Mouse (Mus musculus) CH12.LX (cell line): ENCODE measurements around the gene Ccdc66. TPM values are rescaled to one million over a fixed set of nuclear protein-coding genes. Genes with fewer than 3 reads are reported as not detected.

Experiments used
- DNase-seq: peaks from one replicate; pipeline ENCODE4 v3.0.0-alpha.2; 2013; ENCODE audit errors: extremely low read depth
- H3K27ac ChIP-seq: 2 replicates; pipeline ENCODE4 v1.5.1; 2012; ENCODE audit warnings: low read depth, mild to moderate bottlenecking, control low read depth, moderate library complexity; ENCODE audit not compliant: insufficient read depth
- H3K27me3 ChIP-seq: replicated peaks from 2 replicates; pipeline ENCODE3; 2012; ENCODE audit warnings: inconsistent platforms
- H3K36me3 ChIP-seq, 2 experiments: replicated peaks in 1 of 2; 2 replicates each; pipeline versions ENCODE3 to v1.6.1; 2012; ENCODE audit warnings: inconsistent platforms in 1 of 2, low read length in 1 of 2, mild to moderate bottlenecking in 1 of 2, mixed read lengths in 1 of 2, moderate library complexity in 1 of 2; ENCODE audit not compliant: control insufficient read depth in 1 of 2, insufficient read depth in 1 of 2
- H3K4me1 ChIP-seq, 2 experiments: 2 replicates each; pipeline ENCODE4 v1.6.1; 2012; ENCODE audit warnings: inconsistent platforms in 1 of 2, moderate library complexity in 1 of 2; ENCODE audit not compliant: insufficient read depth in 2 of 2, control insufficient read depth in 1 of 2
- H3K4me2 ChIP-seq: 2 replicates; pipeline ENCODE4 v1.6.1; 2012; ENCODE audit warnings: low read depth, mild to moderate bottlenecking, control low read depth; ENCODE audit not compliant: poor library complexity, insufficient read depth, severe bottlenecking
- H3K4me3 ChIP-seq, 3 experiments: fragments of 150-350 bp in 1 of 3; sonication (generic) in 1 of 3; replicated peaks in 1 of 3; 2 replicates each; pipeline versions ENCODE3 to v1.5.1; 2011 to 2012; ENCODE audit warnings: low read depth in 2 of 3, low read length in 2 of 3, mild to moderate bottlenecking in 2 of 3, moderate library complexity in 2 of 3, control low read depth in 1 of 3, improper control_type of control experiment in 1 of 3, inconsistent platforms in 1 of 3, mixed read lengths in 1 of 3; ENCODE audit not compliant: poor library complexity in 1 of 3
- H3K79me2 ChIP-seq: replicated peaks from 2 replicates; pipeline ENCODE4 v1.6.1; 2012; ENCODE audit warnings: mild to moderate bottlenecking, moderate library complexity; ENCODE audit not compliant: control insufficient read depth, poor library complexity, insufficient read depth, severe bottlenecking; ENCODE audit errors: extremely low read depth
- H3K9ac ChIP-seq: 2 replicates; pipeline ENCODE4 v1.6.1; 2012; ENCODE audit warnings: low read depth, mild to moderate bottlenecking, control low read depth, moderate library complexity; ENCODE audit not compliant: insufficient read depth
- H3K9me3 ChIP-seq: replicated peaks from 2 replicates; pipeline ENCODE3; 2012; ENCODE audit warnings: low read length, inconsistent platforms, mixed read lengths
- BHLHE40 ChIP-seq: IDR thresholded peaks from 2 replicates; pipeline ENCODE4 v1.6.1; 2011; ENCODE audit warnings: mild to moderate bottlenecking, low read depth, low read length, improper control_type of control experiment
- CHD1 ChIP-seq: IDR thresholded peaks from 2 replicates; pipeline ENCODE4 v1.6.1; 2012; ENCODE audit warnings: low read depth, low read length, improper control_type of control experiment, inconsistent platforms
- CTCF ChIP-seq, 2 experiments: IDR thresholded peaks in 1 of 2; conservative IDR thresholded peaks in 1 of 2; 2 replicates each; pipeline ENCODE4 v1.5.1; 2011 to 2012; ENCODE audit warnings: low read depth in 2 of 2, low read length in 2 of 2, improper control_type of control experiment in 1 of 2, inconsistent platforms in 1 of 2, mild to moderate bottlenecking in 1 of 2, moderate library complexity in 1 of 2
- EP300 ChIP-seq: IDR thresholded peaks from 2 replicates; pipeline ENCODE4 v1.6.1; 2011; ENCODE audit warnings: low read length, improper control_type of control experiment
- GABPA ChIP-seq: IDR thresholded peaks from 2 replicates; pipeline ENCODE4 v1.6.1; 2012; ENCODE audit warnings: low read depth, low read length, improper control_type of control experiment, inconsistent platforms; ENCODE audit not compliant: insufficient replicate concordance
- JUND ChIP-seq: conservative IDR thresholded peaks from 2 replicates; pipeline ENCODE4 v1.6.1; 2011; ENCODE audit warnings: low read depth, low read length, improper control_type of control experiment
- MAFK ChIP-seq: IDR thresholded peaks from 2 replicates; pipeline ENCODE4 v1.6.1; 2011; ENCODE audit warnings: low read length, improper control_type of control experiment; ENCODE audit not compliant: insufficient replicate concordance
- MAX ChIP-seq: IDR thresholded peaks from 2 replicates; pipeline ENCODE4 v1.6.1; 2011; ENCODE audit warnings: low read length, improper control_type of control experiment
- MEF2A ChIP-seq: IDR thresholded peaks from 2 replicates; pipeline ENCODE4 v1.6.1; 2014; ENCODE audit warnings: low read depth, mild to moderate bottlenecking, inconsistent platforms, low read length, improper control_type of control experiment, borderline replicate concordance
- MXI1 ChIP-seq: IDR thresholded peaks from 2 replicates; pipeline ENCODE4 v1.6.1; 2011; ENCODE audit warnings: mild to moderate bottlenecking, low read depth, low read length, improper control_type of control experiment
- NELFE ChIP-seq: IDR thresholded peaks from 2 replicates; pipeline ENCODE4 v1.6.1; 2011; ENCODE audit warnings: low read depth, low read length, improper control_type of control experiment
- PAX5 ChIP-seq: IDR thresholded peaks from 2 replicates; pipeline ENCODE4 v1.6.1; 2012; ENCODE audit warnings: low read length, inconsistent platforms, mixed read lengths
- POLR2A ChIP-seq: IDR thresholded peaks from 2 replicates; pipeline ENCODE4 v1.6.1; 2011; ENCODE audit warnings: low read depth, mild to moderate bottlenecking, improper control_type of control experiment, low read length
- POLR2AphosphoS2 ChIP-seq: IDR thresholded peaks from 2 replicates; pipeline ENCODE4 v1.6.1; 2011; ENCODE audit warnings: low read depth, low read length, improper control_type of control experiment
- RAD21 ChIP-seq: IDR thresholded peaks from 2 replicates; pipeline ENCODE4 v1.6.1; 2011; ENCODE audit warnings: low read depth, mild to moderate bottlenecking, low read length, improper control_type of control experiment, moderate library complexity
- RCOR1 ChIP-seq: conservative IDR thresholded peaks from 2 replicates; pipeline ENCODE4 v1.6.1; 2012; ENCODE audit warnings: low read depth, mild to moderate bottlenecking, inconsistent platforms, low read length, improper control_type of control experiment
- SMC3 ChIP-seq: IDR thresholded peaks from 2 replicates; pipeline ENCODE4 v1.6.1; 2011; ENCODE audit warnings: low read depth, low read length, improper control_type of control experiment
- TCF12 ChIP-seq: IDR thresholded peaks from 2 replicates; pipeline ENCODE4 v1.6.1; 2014; ENCODE audit warnings: low read depth, mild to moderate bottlenecking, inconsistent platforms, low read length, improper control_type of control experiment
- USF1 ChIP-seq: IDR thresholded peaks from 2 replicates; pipeline ENCODE4 v1.6.1; 2014; ENCODE audit warnings: low read depth, mild to moderate bottlenecking, inconsistent platforms, low read length, improper control_type of control experiment
- USF2 ChIP-seq: conservative IDR thresholded peaks from 2 replicates; pipeline ENCODE4 v1.6.1; 2011; ENCODE audit warnings: low read depth, low read length, improper control_type of control experiment
- ZKSCAN1 ChIP-seq: IDR thresholded peaks from 2 replicates; pipeline ENCODE4 v1.6.1; 2012; ENCODE audit warnings: low read depth, inconsistent platforms, low read length, improper control_type of control experiment, borderline replicate concordance
- ZMIZ1 ChIP-seq: IDR thresholded peaks from 2 replicates; pipeline ENCODE4 v1.6.1; 2012; ENCODE audit warnings: low read depth, mild to moderate bottlenecking, inconsistent platforms, low read length, improper control_type of control experiment
- dilution Hi-C: fragments of 300-500 bp; cut with MboI; formaldehyde crosslinking; loops from 2 replicates; pipeline ENCODE4 v1.14.3; 2020; ENCODE audit warnings: low sequenced_read_pairs; ENCODE audit not compliant: extremely low pct_unique_long_range_greater_than_20kb, extremely low pct_ligation_motif_present
- in situ Hi-C: fragments of 300-500 bp; cut with MboI; formaldehyde crosslinking; loops from 3 replicates; pipeline ENCODE4 v1.14.3; 2019; ENCODE audit warnings: low sequenced_read_pairs, low pct_ligation_motif_present, low pct_unique_long_range_greater_than_20kb, mixed read lengths
- polyA plus RNA-seq: library from polyadenylated mRNA; unstranded; fragments of >175 nt; gene quantifications from 2 replicates; pipeline ENCODE4 v1.2.1, GENCODE M21; 2012; ENCODE audit warnings: low read depth; ENCODE audit not compliant: insufficient read length
- total RNA-seq, 2 experiments: library from RNA; depleted of rRNA; stranded (reverse); fragments of 300-350 nt in 1 of 2; fragments of >200 nt in 1 of 2; gene quantifications; 2 replicates each; pipeline ENCODE4 v1.2.3; 2012 to 2014

Ccdc66 gene
- total and polyA plus RNA-seq, 3 experiments: 6.9 to 19.9 (median 9.0) TPM

GRCm38 (mm10) chr14:27524541-27524940, 16.3 kb upstream of the Ccdc66 start:
- TF ChIP-seq JUND: no peak
- no peak for TF ChIP-seq MAFK
- TF ChIP-seq TCF12: no peak
- TF ChIP-seq GABPA: no peak
- no peak for TF ChIP-seq POLR2A
- no peak for TF ChIP-seq SMC3
- no peak for TF ChIP-seq MXI1
- no peak for TF ChIP-seq ZMIZ1
- no peak for TF ChIP-seq RAD21
- no peak for TF ChIP-seq MAX
- no peak for TF ChIP-seq BHLHE40
- no peak for TF ChIP-seq USF2
- no peak for TF ChIP-seq NELFE
- no peak for TF ChIP-seq RCOR1
- TF ChIP-seq CTCF (conservative IDR thresholded peaks at IDR 0.05 in 1 of 2, IDR thresholded peaks at IDR 0.05 in 1 of 2; ENCODE audit: low read depth in 2 of 2, low read length in 2 of 2): no peak
- TF ChIP-seq POLR2AphosphoS2: no peak
- TF ChIP-seq USF1: no peak
- no peak for TF ChIP-seq CHD1
- no peak for TF ChIP-seq ZKSCAN1
- no peaks in the 10 kb centered on the region for H3K27me3 ChIP-seq
- in situ Hi-C loops: no loop called here

GRCm38 (mm10) chr14:27508644-27509301, 513 bp upstream of the Ccdc66 start:
- H3K4me2 ChIP-seq: peak overlapping the region; percentile 59
- peak overlapping the region; percentile 66 to 87 (median 76) for H3K4me3 ChIP-seq
- DNase-seq: no peak
- no peaks in the 10 kb centered on the region for H3K27me3 ChIP-seq
- TF ChIP-seq BHLHE40: no peak
- TF ChIP-seq MEF2A: no peak
- TF ChIP-seq PAX5: no peak
- peak; percentile 61 for TF ChIP-seq POLR2A
- no peak for TF ChIP-seq RCOR1
- no peak for TF ChIP-seq EP300
- TF ChIP-seq CHD1: no peak
- TF ChIP-seq, all 38 proteins: peak for 1
- dilution Hi-C loops: no loop called here
- H3K4me1 ChIP-seq: peaks cover 0 to 14% of the 10 kb centered on the region in 2 experiments; a peak in 2 of 4 replicates
- H3K9ac ChIP-seq: peak overlapping the region; percentile 28; the same call in 1 of the 2 replicates
- H3K9me3 ChIP-seq: no peaks in the 10 kb centered on the region
- peaks cover 0 to 16% of the 10 kb centered on the region in 2 experiments for H3K36me3 ChIP-seq
- in situ Hi-C loops: no loop called here
- no peak overlapping the region for H3K27ac ChIP-seq
- no peaks in the 10 kb centered on the region for H3K79me2 ChIP-seq

More at GRCm38 (mm10) chr14:27524541-27524940, 16.3 kb upstream of the Ccdc66 start:
- Histone ChIP-seq H3K9ac (no peak overlapping the region), H3K4me1 (no peaks in the 10 kb centered on the region), H3K79me2 (no peaks in the 10 kb centered on the region), H3K9me3 (peaks cover 3% of the 10 kb centered on the region), H3K4me2 (no peak overlapping the region), H3K4me3 (no peak overlapping the region), H3K36me3 (no peaks in the 10 kb centered on the region), H3K27ac (no peak overlapping the region)
- dilution Hi-C loops: no loop called here
- no peak for DNase-seq
